Mouse (Mus musculus): Measurements from ENCODE around the gene Grin2a. TPM values are rescaled to one million over a fixed set of nuclear protein-coding genes. Genes with fewer than 3 reads are reported as not detected.

The Grin2a gene
- total and polyA plus RNA-seq, 2 experiments from 2014 or later, result 3.7 to 9.9 TPM

DNA sequence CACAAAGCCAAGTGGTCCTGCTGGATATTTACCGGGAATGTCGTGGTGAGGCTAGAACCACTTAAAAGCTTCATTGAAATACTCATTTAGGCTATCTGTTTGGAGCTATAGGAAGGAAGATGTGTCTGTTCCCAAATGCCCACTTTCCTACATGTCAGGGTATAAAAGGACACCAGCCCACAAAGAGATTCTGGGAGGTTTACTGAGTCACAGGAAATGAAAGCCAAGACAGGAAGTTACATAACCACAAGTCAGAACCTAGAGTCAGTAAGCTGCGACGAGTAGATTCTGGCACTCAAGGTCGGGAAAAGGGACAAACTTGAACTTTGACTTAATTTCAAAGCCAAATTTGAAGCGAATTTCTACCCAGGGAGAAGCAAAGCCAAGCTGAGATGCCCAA, 30.9 kb downstream of the Grin2a start:
- H3K4me2 ChIP-seq (ENCODE audit: low read depth), result no peak overlapping the region
- 85% methylated on average over 6 of the region's 6 CpGs for WGBS
- TF ChIP-seq CTCF (IDR thresholded peaks at IDR 0.05; ENCODE audit: low read depth), result no peak

DNA sequence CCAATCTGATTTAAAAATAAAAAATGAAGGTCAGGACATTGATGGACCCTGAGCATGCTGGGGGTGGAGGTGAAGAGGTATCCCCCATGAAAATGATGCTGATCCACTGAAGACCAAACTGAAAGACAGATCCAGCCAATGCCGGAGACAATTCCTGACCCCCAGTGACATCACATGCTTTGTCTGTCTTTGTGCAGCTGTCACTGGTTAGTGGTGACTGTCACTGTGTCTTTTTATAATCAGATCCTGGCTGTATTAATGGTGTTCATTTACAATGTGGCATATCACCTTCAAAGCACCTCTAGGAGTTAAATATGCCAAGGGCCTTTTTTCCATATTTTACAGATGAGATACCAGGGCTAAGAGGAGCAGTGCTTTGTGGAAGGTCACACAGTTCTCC, 32.9 kb downstream of the Grin2a start:
- 88% methylated on average over 1 of the region's 1 CpGs for WGBS
- no peak for TF ChIP-seq CTCF (IDR thresholded peaks at IDR 0.05; ENCODE audit: low read depth)
- H3K9ac ChIP-seq, result no peak overlapping the region

More for the DNA sequence above, 30.9 kb downstream of the Grin2a start:
- no peak for ATAC-seq
- no peak for DNase-seq
- Histone ChIP-seq H3K9ac (no peak overlapping the region), H3K4me3 (ENCODE audit: low read depth, low read length) (no peak overlapping the region), H3K27ac (ENCODE audit: low read depth, low read length) (no peak overlapping the region), H3K9me3 (ENCODE audit: low read length) (no peaks in the 10 kb centered on the region), H3K36me3 (ENCODE audit: insufficient read depth) (no peaks in the 10 kb centered on the region), H3K4me1 (ENCODE audit: insufficient read depth) (no peaks in the 10 kb centered on the region), H3K27me3 (ENCODE audit: insufficient read depth, low read length) (no peaks in the 10 kb centered on the region)

DNA sequence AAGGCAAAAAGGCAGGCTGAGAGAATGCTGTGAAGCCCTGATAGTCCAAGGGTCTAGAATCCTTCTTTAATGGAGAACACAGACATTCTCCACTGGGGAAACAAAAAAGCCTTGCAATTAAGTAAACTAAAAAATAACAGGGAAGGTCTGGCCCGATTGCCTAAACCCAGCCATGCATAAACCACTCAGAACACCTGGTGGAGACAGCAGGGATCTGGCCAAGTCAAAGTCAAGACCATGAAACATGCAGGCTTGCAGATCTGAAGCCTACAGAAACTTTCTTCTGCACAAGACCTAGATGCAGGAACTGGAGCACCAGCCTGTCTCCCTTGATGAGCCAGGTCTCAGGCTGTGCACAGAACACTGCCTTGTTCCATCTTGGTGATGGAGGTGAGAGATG, 36.0 kb downstream of the Grin2a start:
- H3K9me3 ChIP-seq (ENCODE audit: low read length), result no peaks in the 10 kb centered on the region
- 54% methylated on average over 1 of the region's 1 CpGs for WGBS

More for the DNA sequence above, 32.9 kb downstream of the Grin2a start:
- Histone ChIP-seq H3K27ac (ENCODE audit: low read depth, low read length) (no peak overlapping the region), H3K9me3 (ENCODE audit: low read length) (no peaks in the 10 kb centered on the region), H3K4me2 (ENCODE audit: low read depth) (no peak overlapping the region), H3K4me3 (ENCODE audit: low read depth, low read length) (no peak overlapping the region), H3K27me3 (ENCODE audit: insufficient read depth, low read length) (no peaks in the 10 kb centered on the region), H3K36me3 (ENCODE audit: insufficient read depth) (no peaks in the 10 kb centered on the region), H3K4me1 (ENCODE audit: insufficient read depth) (no peaks in the 10 kb centered on the region)
- DNase-seq, result no peak
- ATAC-seq, result no peak

GRCm38 (mm10) chr16:9954266-9954665, 41.1 kb downstream of the Grin2a start:
- ATAC-seq, result no peak
- Histone ChIP-seq H3K27me3 (ENCODE audit: insufficient read depth, low read length) (no peaks in the 10 kb centered on the region), H3K36me3 (ENCODE audit: insufficient read depth) (no peaks in the 10 kb centered on the region), H3K4me1 (ENCODE audit: insufficient read depth) (no peaks in the 10 kb centered on the region), H3K4me2 (ENCODE audit: low read depth) (no peak overlapping the region), H3K9me3 (ENCODE audit: low read length) (no peaks in the 10 kb centered on the region), H3K9ac (no peak overlapping the region), H3K27ac (ENCODE audit: low read depth, low read length) (no peak overlapping the region), H3K4me3 (ENCODE audit: low read depth, low read length) (no peak overlapping the region)
- no peak for TF ChIP-seq CTCF (IDR thresholded peaks at IDR 0.05; ENCODE audit: low read depth)
- 29% methylated on average over 5 of the region's 5 CpGs for WGBS
- no peak for DNase-seq

More for the DNA sequence above, 36.0 kb downstream of the Grin2a start:
- no peak for TF ChIP-seq CTCF (IDR thresholded peaks at IDR 0.05; ENCODE audit: low read depth)
- Histone ChIP-seq H3K9ac (no peak overlapping the region), H3K4me2 (ENCODE audit: low read depth) (no peak overlapping the region), H3K36me3 (ENCODE audit: insufficient read depth) (no peaks in the 10 kb centered on the region), H3K4me1 (ENCODE audit: insufficient read depth) (no peaks in the 10 kb centered on the region), H3K27me3 (ENCODE audit: insufficient read depth, low read length) (no peaks in the 10 kb centered on the region), H3K4me3 (ENCODE audit: low read depth, low read length) (no peak overlapping the region), H3K27ac (ENCODE audit: low read depth, low read length) (no peak overlapping the region)
- DNase-seq, result no peak
- no peak for ATAC-seq

GRCm38 (mm10) chr16:9953396-9953831, 41.9 kb downstream of the Grin2a start:
- H3K9me3 ChIP-seq (ENCODE audit: low read length), result no peaks in the 10 kb centered on the region
- no peak overlapping the region for H3K4me3 ChIP-seq (ENCODE audit: low read depth, low read length)
- H3K36me3 ChIP-seq (ENCODE audit: insufficient read depth), result no peaks in the 10 kb centered on the region
- 84% methylated on average over 5 of the region's 5 CpGs for WGBS
- DNase-seq (no peak), ATAC-seq (no peak)
- H3K4me2 ChIP-seq (ENCODE audit: low read depth), result no peak overlapping the region
- no peak overlapping the region for H3K27ac ChIP-seq (ENCODE audit: low read depth, low read length)
- H3K27me3 ChIP-seq (ENCODE audit: insufficient read depth, low read length), result no peaks in the 10 kb centered on the region
- TF ChIP-seq CTCF (IDR thresholded peaks at IDR 0.05; ENCODE audit: low read depth), result no peak
- no peaks in the 10 kb centered on the region for H3K4me1 ChIP-seq (ENCODE audit: insufficient read depth)
- no peak overlapping the region for H3K9ac ChIP-seq

GRCm38 (mm10) chr16:9949250-9949649, 46.1 kb downstream of the Grin2a start:
- no peaks in the 10 kb centered on the region for H3K9me3 ChIP-seq (ENCODE audit: low read length)
- 70% methylated on average over 3 of the region's 3 CpGs for WGBS
- H3K36me3 ChIP-seq (ENCODE audit: insufficient read depth), result no peaks in the 10 kb centered on the region
- no peak for TF ChIP-seq CTCF (IDR thresholded peaks at IDR 0.05; ENCODE audit: low read depth)
- H3K4me3 ChIP-seq (ENCODE audit: low read depth, low read length), result no peak overlapping the region
- no peak overlapping the region for H3K9ac ChIP-seq
- no peaks in the 10 kb centered on the region for H3K4me1 ChIP-seq (ENCODE audit: insufficient read depth)
- no peak overlapping the region for H3K27ac ChIP-seq (ENCODE audit: low read depth, low read length)
- no peak overlapping the region for H3K4me2 ChIP-seq (ENCODE audit: low read depth)
- H3K27me3 ChIP-seq (ENCODE audit: insufficient read depth, low read length), result no peaks in the 10 kb centered on the region
- no peak for ATAC-seq
- peak; percentile 10 for DNase-seq

- H3K4me1 ChIP-seq (ENCODE audit: insufficient read depth), result no peaks in the 10 kb centered on the region
- H3K4me3 ChIP-seq (ENCODE audit: low read depth, low read length), result no peak overlapping the region
- H3K9ac ChIP-seq, result no peak overlapping the region
- ATAC-seq, result no peak
- no peak for DNase-seq
- 87% methylated on average over 3 of the region's 3 CpGs for WGBS
- H3K4me2 ChIP-seq (ENCODE audit: low read depth), result no peak overlapping the region
- TF ChIP-seq CTCF (IDR thresholded peaks at IDR 0.05; ENCODE audit: low read depth), result no peak
- no peak overlapping the region for H3K27ac ChIP-seq (ENCODE audit: low read depth, low read length)
- no peaks in the 10 kb centered on the region for H3K36me3 ChIP-seq (ENCODE audit: insufficient read depth)
- no peaks in the 10 kb centered on the region for H3K9me3 ChIP-seq (ENCODE audit: low read length)
- no peaks in the 10 kb centered on the region for H3K27me3 ChIP-seq (ENCODE audit: insufficient read depth, low read length)
Measured at GRCm38 (mm10) chr16:9947430-9947829, 47.9 kb downstream of the Grin2a start.

DNA sequence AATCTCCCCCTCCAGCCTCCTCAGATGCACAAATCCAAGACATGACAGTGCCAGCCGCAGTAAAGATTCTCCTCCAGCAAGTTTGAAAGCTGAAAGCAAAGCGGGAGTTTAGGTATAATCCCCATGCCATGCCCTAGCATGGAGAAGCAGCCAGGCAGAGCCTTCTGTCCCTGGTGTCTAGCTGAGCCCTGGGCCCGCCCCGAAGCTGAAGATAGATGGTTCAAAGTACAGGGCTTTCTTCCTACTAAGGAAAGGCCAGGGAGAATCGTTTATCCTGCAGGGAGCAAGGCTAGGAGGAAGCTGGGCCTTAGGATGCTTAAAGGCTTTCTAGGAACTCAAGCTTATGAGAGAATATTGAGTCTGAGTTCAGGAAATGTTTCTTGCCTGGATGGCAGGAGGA, 50.5 kb downstream of the Grin2a start:
- H3K4me2 ChIP-seq (ENCODE audit: low read depth), result no peak overlapping the region
- no peaks in the 10 kb centered on the region for H3K36me3 ChIP-seq (ENCODE audit: insufficient read depth)
- WGBS, result 85% methylated on average over 5 of the region's 5 CpGs
- H3K27ac ChIP-seq (ENCODE audit: low read depth, low read length), result no peak overlapping the region
- H3K9ac ChIP-seq, result no peak overlapping the region
- no peak overlapping the region for H3K4me3 ChIP-seq (ENCODE audit: low read depth, low read length)
- no peak for TF ChIP-seq CTCF (IDR thresholded peaks at IDR 0.05; ENCODE audit: low read depth)
- ATAC-seq (no peak), DNase-seq (no peak)
- H3K9me3 ChIP-seq (ENCODE audit: low read length), result no peaks in the 10 kb centered on the region
- H3K27me3 ChIP-seq (ENCODE audit: insufficient read depth, low read length), result no peaks in the 10 kb centered on the region
- H3K4me1 ChIP-seq (ENCODE audit: insufficient read depth), result no peaks in the 10 kb centered on the region
